Mouse (Mus musculus): ENCODE measurements around the gene Exosc10.

DNA sequence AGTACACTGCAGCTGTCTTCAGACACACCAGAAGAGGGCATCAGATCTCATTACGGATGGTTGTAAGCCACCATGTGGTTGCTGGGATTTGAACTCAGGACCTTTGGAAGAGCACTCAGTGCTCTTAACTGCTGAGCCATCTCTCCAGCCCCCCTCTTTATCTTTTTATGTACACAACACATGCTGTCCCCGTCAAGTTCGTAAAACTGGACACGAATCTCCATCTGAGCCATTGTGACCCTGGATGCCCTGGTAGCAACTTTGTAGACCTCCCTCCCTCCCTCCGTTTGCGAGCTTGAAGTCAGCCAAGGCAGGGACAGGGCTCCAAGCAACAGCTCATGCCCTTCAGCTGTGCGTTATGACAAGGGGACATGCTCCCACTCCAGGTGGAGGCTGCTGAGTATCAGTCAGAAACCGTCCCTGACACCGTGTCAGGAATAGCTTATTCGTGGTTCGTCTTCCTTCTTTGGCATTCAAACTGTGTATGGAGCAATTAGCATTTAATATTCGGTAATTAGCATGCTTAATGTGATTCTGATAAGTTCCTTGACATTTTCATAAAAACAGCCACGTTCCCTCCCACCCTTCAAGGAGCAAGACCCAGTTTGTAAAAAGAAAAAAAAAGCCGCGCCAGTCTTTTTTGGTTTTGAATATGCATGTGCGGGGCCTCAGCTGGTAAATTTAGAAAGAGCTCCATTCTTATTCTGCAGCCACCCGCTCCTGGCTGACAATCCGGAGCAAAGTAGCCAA is 32.4 kb downstream of the Exosc10 start:
- no peak for TF ChIP-seq CHD2 (IDR thresholded peaks at IDR 0.05; ENCODE audit: low read depth, low read length)
- no peak for TF ChIP-seq MAFK (IDR thresholded peaks at IDR 0.05; ENCODE audit: insufficient read depth, low read depth, low read length)
- TF ChIP-seq ZC3H11A (IDR thresholded peaks at IDR 0.05; ENCODE audit: borderline replicate concordance, low read depth, low read length) = no peak
- no peak for TF ChIP-seq HCFC1 (IDR thresholded peaks at IDR 0.05; ENCODE audit: borderline replicate concordance, insufficient read depth, low read length)
- TF ChIP-seq ZNF384 (IDR thresholded peaks at IDR 0.05; ENCODE audit: low read depth, low read length) = no peak; the same call in 1 of the 2 replicates
